Mouse (Mus musculus): ENCODE data around the gene Tnk1.
"Not testable (repeated sequence)": the region's sequence is repeated elsewhere in the genome, so short reads cannot be mapped to it uniquely, and the experiment has no call there.

DNA sequence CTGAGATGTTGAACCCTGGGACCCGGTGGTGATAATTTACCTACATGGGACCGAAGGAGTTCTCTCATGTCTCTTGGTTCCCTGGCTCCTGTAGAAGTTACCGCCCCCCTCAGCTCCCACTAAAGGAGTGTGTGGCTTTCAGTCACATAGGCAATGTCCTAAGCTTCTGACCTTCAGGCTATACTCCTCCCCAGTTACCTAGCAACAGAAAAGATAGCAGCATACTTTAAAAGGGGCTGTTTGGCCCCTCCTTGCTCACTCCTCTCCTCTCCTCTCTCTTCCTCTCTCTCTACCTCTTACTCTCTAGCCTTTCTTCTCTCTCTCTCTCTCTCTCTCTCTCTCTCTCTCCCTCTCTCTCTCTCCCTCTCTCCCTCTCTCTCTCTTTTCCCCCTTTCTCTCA, 5.2 kb upstream of the Tnk1 start:
- not testable (repeated sequence) for TF ChIP-seq CTCF (IDR thresholded peaks at IDR 0.05; ENCODE audit: low read depth, low read length); GATA1 (IDR thresholded peaks at IDR 0.05; ENCODE audit: borderline replicate concordance, low read length); GATA2 (IDR thresholded peaks at IDR 0.05; ENCODE audit: borderline replicate concordance, low read depth, low read length)

Data from G1E (cell line).